Mouse (Mus musculus): ENCODE measurements around the gene Nek1. TPM values are rescaled to one million over a fixed set of nuclear protein-coding genes. Genes with fewer than 3 reads are reported as not detected.

The Nek1 gene
- polyA plus RNA-seq, 1 experiment from 2014 or later, result 20.1 TPM

GRCm38 (mm10) chr8:61158540-61158939, 165.5 kb downstream of the Nek1 start:
- no peak overlapping the region for H3K27ac ChIP-seq
- H3K9me3 ChIP-seq, result no peaks in the 10 kb centered on the region
- WGBS, result 79% methylated on average over 3 of the region's 3 CpGs
- H3K27me3 ChIP-seq, result no peaks in the 10 kb centered on the region
- H3K4me1 ChIP-seq (replicated peaks), result no peaks in the 10 kb centered on the region
- H3K4me3 ChIP-seq (replicated peaks), result no peak overlapping the region
- no peak overlapping the region for H3K9ac ChIP-seq (replicated peaks)
- H3K36me3 ChIP-seq, result no peaks in the 10 kb centered on the region
- H3K4me2 ChIP-seq, result no peak overlapping the region
- ATAC-seq (ENCODE audit: insufficient number of reproducible peaks, insufficient read depth, low FRiP score, low TSS enrichment, low read depth), result no peak

- H3K36me3 ChIP-seq, result no peaks in the 10 kb centered on the region
- no peak for ATAC-seq (ENCODE audit: insufficient number of reproducible peaks, insufficient read depth, low FRiP score, low TSS enrichment, low read depth)
- H3K4me1 ChIP-seq (replicated peaks), result no peaks in the 10 kb centered on the region
- H3K9me3 ChIP-seq, result no peaks in the 10 kb centered on the region
- no peak overlapping the region for H3K9ac ChIP-seq (replicated peaks)
- H3K27ac ChIP-seq, result no peak overlapping the region
- no peak overlapping the region for H3K4me3 ChIP-seq (replicated peaks)
- WGBS, result 88% methylated on average over 6 of the region's 6 CpGs
- no peak overlapping the region for H3K4me2 ChIP-seq
- H3K27me3 ChIP-seq, result no peaks in the 10 kb centered on the region
These were observed 168.6 kb downstream of the Nek1 start for GRCm38 (mm10) chr8:61161461-61162185.

DNA sequence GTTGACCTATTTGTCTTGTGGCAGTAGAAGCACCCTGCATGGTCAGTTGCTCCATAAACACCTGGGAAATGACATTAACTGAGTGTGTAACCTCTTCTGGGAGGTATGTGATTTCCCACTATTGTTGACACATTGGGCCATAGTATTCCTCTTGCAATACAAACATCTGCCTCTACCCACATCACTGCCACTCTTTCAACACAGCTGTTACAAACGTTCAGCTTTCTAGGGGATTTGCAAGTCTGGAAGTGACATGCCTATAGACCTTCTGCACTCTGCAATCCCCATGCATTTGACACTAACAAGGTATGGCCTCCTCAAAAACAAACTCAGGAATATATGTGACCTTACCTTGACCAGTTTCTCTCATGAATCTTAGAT, 169.2 kb downstream of the Nek1 start:
- 71% methylated on average over 1 of the region's 1 CpGs for WGBS
- Histone ChIP-seq H3K27ac (no peak overlapping the region), H3K27me3 (no peaks in the 10 kb centered on the region), H3K9ac (replicated peaks) (no peak overlapping the region), H3K4me2 (no peak overlapping the region), H3K4me3 (replicated peaks) (no peak overlapping the region), H3K36me3 (no peaks in the 10 kb centered on the region), H3K9me3 (no peaks in the 10 kb centered on the region), H3K4me1 (replicated peaks) (no peaks in the 10 kb centered on the region)
- no peak for ATAC-seq (ENCODE audit: insufficient number of reproducible peaks, insufficient read depth, low FRiP score, low TSS enrichment, low read depth)

GRCm38 (mm10) chr8:61171546-61171945, 178.6 kb downstream of the Nek1 start:
- WGBS, result 67% methylated on average over 3 of the region's 3 CpGs
- H3K27ac ChIP-seq, result no peak overlapping the region
- no peak overlapping the region for H3K9ac ChIP-seq (replicated peaks)
- H3K36me3 ChIP-seq, result no peaks in the 10 kb centered on the region
- H3K9me3 ChIP-seq, result no peaks in the 10 kb centered on the region
- no peaks in the 10 kb centered on the region for H3K4me1 ChIP-seq (replicated peaks)
- no peaks in the 10 kb centered on the region for H3K27me3 ChIP-seq
- no peak overlapping the region for H3K4me2 ChIP-seq
- no peak for ATAC-seq (ENCODE audit: insufficient number of reproducible peaks, insufficient read depth, low FRiP score, low TSS enrichment, low read depth)
- no peak overlapping the region for H3K4me3 ChIP-seq (replicated peaks)

DNA sequence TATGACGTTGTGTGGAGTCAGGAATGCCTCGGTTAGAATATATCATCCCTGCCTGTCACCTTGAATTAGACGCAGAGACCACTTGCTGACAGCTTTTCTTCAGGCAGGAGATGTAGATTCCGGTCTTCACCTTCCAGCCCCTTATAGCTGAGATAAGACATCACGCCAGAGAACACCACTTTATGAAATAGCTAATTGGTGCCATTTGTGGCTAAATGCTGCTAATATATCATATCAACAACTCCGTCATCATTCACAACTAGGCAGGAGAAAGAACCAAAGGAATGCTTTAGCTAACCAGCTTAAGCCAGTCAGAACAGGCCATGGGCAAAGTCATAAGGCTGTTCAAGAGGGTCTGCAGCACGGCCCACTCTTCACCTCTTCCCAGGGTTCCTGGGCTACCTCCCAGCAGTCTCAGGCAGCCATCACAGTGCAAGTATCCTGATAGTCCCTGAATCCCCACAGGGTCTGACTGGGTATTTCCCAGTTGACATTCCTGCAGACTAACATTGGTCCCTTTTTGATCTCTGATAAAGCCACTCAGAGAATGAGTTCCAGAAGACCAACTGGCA, 181.0 kb downstream of the Nek1 start:
- Histone ChIP-seq H3K27me3 (no peaks in the 10 kb centered on the region), H3K9me3 (no peaks in the 10 kb centered on the region), H3K9ac (replicated peaks) (no peak overlapping the region), H3K4me3 (replicated peaks) (no peak overlapping the region), H3K27ac (no peak overlapping the region), H3K4me1 (replicated peaks) (0 out of 2 replicates have a peak, but pooled peaks cover 2% of the 10 kb centered on the region), H3K4me2 (no peak overlapping the region), H3K36me3 (no peaks in the 10 kb centered on the region)
- WGBS, result 61% methylated on average over 7 of the region's 7 CpGs
- ATAC-seq (ENCODE audit: insufficient number of reproducible peaks, insufficient read depth, low FRiP score, low TSS enrichment, low read depth), result no peak

- no peak overlapping the region for H3K4me3 ChIP-seq (replicated peaks)
- no peaks in the 10 kb centered on the region for H3K36me3 ChIP-seq
- H3K9ac ChIP-seq (replicated peaks), result no peak overlapping the region
- no peaks in the 10 kb centered on the region for H3K27me3 ChIP-seq
- no peak overlapping the region for H3K4me2 ChIP-seq
- H3K4me1 ChIP-seq (replicated peaks), result 0 out of 2 replicates have a peak, but pooled peaks cover 5% of the 10 kb centered on the region
- ATAC-seq (ENCODE audit: insufficient number of reproducible peaks, insufficient read depth, low FRiP score, low TSS enrichment, low read depth), result no peak
- H3K27ac ChIP-seq, result no peak overlapping the region
- WGBS, result 94% methylated on average over 2 of the region's 2 CpGs
- no peaks in the 10 kb centered on the region for H3K9me3 ChIP-seq
These were observed 182.9 kb downstream of the Nek1 start for GRCm38 (mm10) chr8:61175876-61176275.

GRCm38 (mm10) chr8:61177680-61178593, 184.9 kb downstream of the Nek1 start:
- Histone ChIP-seq H3K4me2 (no peak overlapping the region), H3K4me1 (replicated peaks) (0 out of 2 replicates have a peak, but pooled peaks cover 5% of the 10 kb centered on the region), H3K27ac (no peak overlapping the region), H3K4me3 (replicated peaks) (no peak overlapping the region), H3K36me3 (no peaks in the 10 kb centered on the region), H3K9me3 (no peaks in the 10 kb centered on the region), H3K9ac (replicated peaks) (no peak overlapping the region), H3K27me3 (no peaks in the 10 kb centered on the region)
- WGBS, result 79% methylated on average over 12 of the region's 12 CpGs
- ATAC-seq (ENCODE audit: insufficient number of reproducible peaks, insufficient read depth, low FRiP score, low TSS enrichment, low read depth), result no peak

- H3K4me1 ChIP-seq (replicated peaks), result 0 out of 2 replicates have a peak, but pooled peaks cover 5% of the 10 kb centered on the region
- 65% methylated on average over 11 of the region's 11 CpGs for WGBS
- no peak overlapping the region for H3K4me3 ChIP-seq (replicated peaks)
- no peak overlapping the region for H3K9ac ChIP-seq (replicated peaks)
- no peak for ATAC-seq (ENCODE audit: insufficient number of reproducible peaks, insufficient read depth, low FRiP score, low TSS enrichment, low read depth)
- H3K9me3 ChIP-seq, result no peaks in the 10 kb centered on the region
- H3K27me3 ChIP-seq, result no peaks in the 10 kb centered on the region
- no peak overlapping the region for H3K4me2 ChIP-seq
- H3K36me3 ChIP-seq, result no peaks in the 10 kb centered on the region
- H3K27ac ChIP-seq, result no peak overlapping the region
These were observed 185.7 kb downstream of the Nek1 start for GRCm38 (mm10) chr8:61178594-61179140.

Other genes with a start within 250 kb of the Nek1 start
- 119 and 122 TPM in 2 replicates for gene Hpf1, start 102.8 kb upstream of the Nek1 start, polyA plus RNA-seq (2016; fragmentation: Nextera tagmentation; extraction: Ambion mirVana)
- gene Clcn3, start 9.9 kb upstream of the Nek1 start, polyA plus RNA-seq (2016; fragmentation: Nextera tagmentation; extraction: Ambion mirVana), result 12.2 and 12.4 TPM in 2 replicates
- gene Sh3rf1, start 230.7 kb downstream of the Nek1 start, polyA plus RNA-seq (2016; fragmentation: Nextera tagmentation; extraction: Ambion mirVana), result 9.1 and 10.7 TPM in 2 replicates